Mouse (Mus musculus) neural tube, embryonic 14.5 days (tissue): Measurements from ENCODE around the gene Lxn. TPM values are rescaled to one million over a fixed set of nuclear protein-coding genes. Genes with fewer than 3 reads are reported as not detected.
A peak's percentile ranks its signal among the peaks of the same experiment; 100 is the strongest.

Experiments used
- ATAC-seq: fragments of 200-750 bp; cut with Nextera tagmentation; 2 replicates; pipeline ENCODE4 v1.8.0; 2017; ENCODE audit warnings: low read depth, mild to moderate bottlenecking, moderate TSS enrichment, moderate library complexity
- H3K27ac ChIP-seq: fragments of 300-500 bp; sonication (generic); 2 replicates; pipeline ENCODE4 v1.5.1; 2014; ENCODE audit warnings: low read depth, mild to moderate bottlenecking, control low read depth, low read length, moderate library complexity, mixed read lengths
- H3K27me3 ChIP-seq: fragments of 300-500 bp; sonication (generic); 2 replicates; pipeline ENCODE4 v1.6.1; 2014; ENCODE audit warnings: low read length; ENCODE audit not compliant: control insufficient read depth, insufficient read depth
- H3K36me3 ChIP-seq: fragments of 300-500 bp; sonication (generic); 2 replicates; pipeline ENCODE4 v1.6.1; 2014; ENCODE audit warnings: low read length, mixed read lengths; ENCODE audit not compliant: control insufficient read depth, insufficient read depth
- H3K4me1 ChIP-seq: fragments of 300-500 bp; sonication (generic); 2 replicates; pipeline ENCODE4 v1.6.1; 2014; ENCODE audit warnings: low read length; ENCODE audit not compliant: control insufficient read depth, insufficient read depth
- H3K4me2 ChIP-seq: fragments of 300-500 bp; sonication (generic); 2 replicates; pipeline ENCODE4 v1.6.1; 2014; ENCODE audit warnings: mild to moderate bottlenecking, low read depth, low read length, control low read depth
- H3K4me3 ChIP-seq: fragments of 300-500 bp; sonication (generic); 2 replicates; pipeline ENCODE4 v1.5.1; 2014; ENCODE audit warnings: low read depth, low read length, control low read depth, mixed read lengths
- H3K9ac ChIP-seq: fragments of 300-500 bp; sonication (generic); replicated peaks from 2 replicates; pipeline ENCODE4 v1.6.1; 2014; ENCODE audit warnings: low read depth, mild to moderate bottlenecking, control low read depth, low read length, mixed read lengths
- H3K9me3 ChIP-seq: fragments of 300-500 bp; sonication (generic); 2 replicates; pipeline ENCODE4 v1.6.1; 2016; ENCODE audit warnings: low read length; ENCODE audit not compliant: control insufficient read depth
- WGBS: fragments of 180-500 bp; shearing (Covaris S2); extraction: QIAGEN DNeasy Blood & Tissue Kit; methylation state at CpG from one replicate; pipeline ENCODE4 v1.1.7; 2014; 5-methylcytosine and 5-hydroxymethylcytosine counted together
- polyA plus RNA-seq: library from polyadenylated mRNA; unstranded; fragments of >200 nt; fragmentation: Nextera tagmentation; extraction: Ambion mirVana; gene quantifications from 2 replicates; pipeline ENCODE4 v1.2.1, GENCODE M21; 2014

The Lxn gene
- polyA plus RNA-seq, 1 experiment from 2014 or later, result 271 TPM

DNA sequence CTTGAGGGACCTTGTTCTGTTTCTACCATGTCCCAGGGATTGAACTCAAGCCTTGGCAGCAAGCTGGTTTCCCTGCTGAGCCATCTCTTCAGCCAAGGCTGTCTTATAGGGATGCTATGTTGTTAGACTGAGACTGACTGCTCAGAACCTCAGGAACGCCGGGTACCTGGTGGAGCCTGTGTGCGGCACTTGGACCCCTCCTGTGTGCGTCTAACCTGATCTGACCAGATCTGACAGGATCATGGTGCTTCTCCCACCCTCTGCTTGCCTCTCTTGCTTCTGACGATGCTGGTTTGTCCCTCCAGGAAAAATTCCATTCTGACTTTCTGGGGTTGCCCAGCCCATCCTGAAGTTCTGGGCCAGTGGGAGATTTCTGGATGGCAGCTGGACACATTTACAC lies 2.9 kb upstream of the Lxn start:
- Histone ChIP-seq H3K4me2 (no peak overlapping the region), H3K9me3 (no peaks in the 10 kb centered on the region), H3K27ac (no peak overlapping the region), H3K9ac (no peak overlapping the region), H3K4me1 (peaks cover 6% of the 10 kb centered on the region), H3K4me3 (no peak overlapping the region), H3K36me3 (peaks cover 4% of the 10 kb centered on the region; the same call in 1 of the 2 replicates), H3K27me3 (no peaks in the 10 kb centered on the region)
- ATAC-seq, result no peak
- 96% methylated on average over 5 of the region's 5 CpGs for WGBS

DNA sequence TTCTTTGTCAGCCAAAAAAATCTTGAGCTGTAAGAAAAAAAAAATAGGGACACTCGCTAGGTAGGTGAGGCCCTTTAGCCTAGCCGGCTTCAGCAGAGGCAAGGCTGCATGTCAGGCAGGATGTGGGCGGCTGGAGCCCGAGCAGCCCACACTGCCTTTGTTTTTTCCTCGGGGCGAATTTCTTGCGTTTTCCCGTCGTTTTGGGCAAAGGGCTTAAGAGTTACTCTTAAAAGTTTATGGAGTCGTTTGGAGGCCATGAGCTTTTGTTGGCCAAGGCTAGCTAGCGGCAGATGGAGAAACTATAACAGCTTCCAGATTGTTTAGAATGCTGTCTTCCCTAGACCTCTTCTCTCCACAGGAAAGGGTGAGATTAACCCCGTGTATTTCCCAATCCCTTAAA lies 725 bp downstream of the Lxn start:
- Histone ChIP-seq H3K9ac (peak overlapping the region; percentile 68), H3K36me3 (peaks cover 10% of the 10 kb centered on the region; the same call in 1 of the 2 replicates), H3K4me2 (peak overlapping the region; percentile 84), H3K4me3 (peak overlapping the region; percentile 58), H3K27ac (peak overlapping the region; percentile 81), H3K27me3 (no peaks in the 10 kb centered on the region), H3K9me3 (no peaks in the 10 kb centered on the region), H3K4me1 (peaks cover 6% of the 10 kb centered on the region)
- 2% methylated on average over 12 of the region's 12 CpGs for WGBS
- no peak for ATAC-seq

DNA sequence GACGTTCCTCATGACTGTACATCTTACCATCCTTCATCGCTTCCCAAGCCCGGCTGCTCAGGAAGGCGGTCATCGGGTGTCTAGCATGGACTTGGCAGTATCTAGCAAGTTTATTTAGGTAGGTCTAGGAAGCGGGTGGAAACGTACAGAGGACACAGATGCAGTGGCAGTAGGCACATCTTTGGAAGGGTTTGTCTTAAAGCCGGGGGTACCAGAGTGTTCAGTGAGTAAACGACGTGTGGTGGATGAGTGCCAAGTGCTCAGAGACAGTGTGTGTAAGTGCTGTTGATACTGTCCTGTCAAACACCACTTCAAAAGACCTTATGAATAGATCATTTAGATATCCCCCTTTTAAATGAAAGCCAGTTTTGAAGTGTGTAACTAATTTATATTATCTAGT lies 1.1 kb downstream of the Lxn start:
- WGBS, result 31% methylated on average over 10 of the region's 10 CpGs
- Histone ChIP-seq H3K9ac (0 out of 2 replicates have a peak overlapping the region, but pooled peaks have one; percentile 68), H3K4me1 (peaks cover 6% of the 10 kb centered on the region), H3K36me3 (peaks cover 11% of the 10 kb centered on the region; the same call in 1 of the 2 replicates), H3K27me3 (no peaks in the 10 kb centered on the region), H3K4me3 (peak overlapping the region; percentile 58), H3K4me2 (peak overlapping the region; percentile 84), H3K9me3 (no peaks in the 10 kb centered on the region), H3K27ac (0 out of 2 replicates have a peak overlapping the region, but pooled peaks have one; percentile 4)
- ATAC-seq, result no peak; the same call in 1 of the 2 replicates

DNA sequence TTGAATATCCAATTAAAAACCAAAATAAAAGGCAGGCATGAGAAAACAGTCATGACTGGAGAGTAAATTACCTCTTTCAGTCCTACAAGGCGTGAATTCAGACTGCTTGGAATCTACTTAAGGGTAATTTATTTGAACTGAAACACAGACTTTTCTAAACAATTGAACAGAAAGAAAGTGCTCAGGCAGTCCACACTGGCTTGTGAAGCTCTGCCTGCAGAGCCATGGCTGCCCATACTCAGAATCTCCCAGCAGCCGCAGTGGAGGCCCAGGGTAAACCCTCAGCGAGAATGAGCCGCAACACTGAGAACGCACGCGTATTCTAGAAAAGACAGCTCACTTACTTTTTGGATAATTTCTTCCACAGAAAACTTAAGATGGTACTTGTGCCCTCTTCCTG lies 1.7 kb downstream of the Lxn start:
- Histone ChIP-seq H3K27me3 (no peaks in the 10 kb centered on the region), H3K4me3 (peak overlapping the region; percentile 58; the same call in 1 of the 2 replicates), H3K9ac (no peak overlapping the region), H3K9me3 (no peaks in the 10 kb centered on the region), H3K4me2 (peak overlapping the region; percentile 84), H3K27ac (no peak overlapping the region), H3K4me1 (peaks cover 6% of the 10 kb centered on the region), H3K36me3 (peaks cover 16% of the 10 kb centered on the region)
- 46% methylated on average over 7 of the region's 7 CpGs for WGBS
- ATAC-seq, result peak; percentile 10; the same call in 1 of the 2 replicates

DNA sequence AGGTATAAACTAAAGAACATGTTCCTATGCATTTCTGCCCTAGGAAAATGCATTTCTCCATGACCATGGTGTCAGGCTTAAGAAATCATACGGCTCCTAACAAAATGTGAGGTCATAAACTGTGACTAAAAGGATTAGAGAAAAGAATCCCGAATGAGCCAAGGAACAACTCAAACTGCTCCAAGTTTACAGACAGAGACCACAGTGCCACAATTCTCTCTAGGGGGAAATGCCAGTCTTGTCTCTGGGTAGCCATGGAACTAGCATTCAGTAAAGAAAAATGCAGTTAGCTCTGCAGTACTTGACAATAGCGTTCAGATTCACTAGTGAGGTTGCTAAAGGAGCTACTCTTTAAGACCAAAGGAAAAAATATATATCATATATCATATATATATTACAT lies 3.8 kb downstream of the Lxn start:
- H3K9ac ChIP-seq, result no peak overlapping the region
- H3K4me1 ChIP-seq, result peaks cover 6% of the 10 kb centered on the region
- no peak overlapping the region for H3K4me2 ChIP-seq
- no peaks in the 10 kb centered on the region for H3K9me3 ChIP-seq
- H3K27me3 ChIP-seq, result no peaks in the 10 kb centered on the region
- no peak overlapping the region for H3K4me3 ChIP-seq
- H3K27ac ChIP-seq, result 0 out of 2 replicates have a peak overlapping the region, but pooled peaks have one; percentile 35
- peaks cover 37% of the 10 kb centered on the region for H3K36me3 ChIP-seq
- ATAC-seq, result no peak
- WGBS, result 49% methylated on average over 3 of the region's 3 CpGs

DNA sequence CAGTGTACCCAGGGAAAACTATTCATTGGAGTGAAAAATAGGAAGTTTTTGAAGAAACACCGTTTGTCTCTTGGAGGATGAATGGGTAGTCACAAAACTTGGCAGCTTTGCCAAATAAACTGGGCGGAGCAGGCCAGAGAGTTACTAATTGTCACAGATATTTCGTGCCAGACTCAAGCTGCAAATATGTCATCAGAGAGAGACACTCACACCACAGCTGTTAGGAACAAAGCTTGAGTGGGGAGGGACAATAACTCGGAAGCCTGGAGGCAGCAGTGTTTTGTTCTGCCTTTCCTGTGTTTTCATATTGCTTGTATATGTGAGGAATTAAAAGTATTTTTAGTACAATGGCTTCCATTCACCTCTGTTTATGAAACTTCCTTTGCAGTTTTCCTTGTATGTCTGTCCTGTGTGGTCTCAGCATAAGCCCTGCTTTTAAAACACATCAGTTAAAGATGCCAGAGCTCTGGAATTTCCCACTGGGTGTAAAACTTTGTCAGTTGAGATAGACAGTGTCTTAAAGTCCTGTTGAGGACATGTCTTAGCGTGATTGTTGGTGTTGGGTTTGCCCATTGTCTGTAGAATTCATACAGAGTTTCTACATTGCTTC lies 13.0 kb downstream of the Lxn start:
- Histone ChIP-seq H3K27ac (no peak overlapping the region), H3K4me3 (no peak overlapping the region), H3K9ac (no peak overlapping the region), H3K36me3 (peaks cover 31% of the 10 kb centered on the region), H3K27me3 (no peaks in the 10 kb centered on the region), H3K4me2 (no peak overlapping the region), H3K9me3 (no peaks in the 10 kb centered on the region), H3K4me1 (no peaks in the 10 kb centered on the region)
- WGBS, result 85% methylated on average over 5 of the region's 5 CpGs
- ATAC-seq, result no peak

DNA sequence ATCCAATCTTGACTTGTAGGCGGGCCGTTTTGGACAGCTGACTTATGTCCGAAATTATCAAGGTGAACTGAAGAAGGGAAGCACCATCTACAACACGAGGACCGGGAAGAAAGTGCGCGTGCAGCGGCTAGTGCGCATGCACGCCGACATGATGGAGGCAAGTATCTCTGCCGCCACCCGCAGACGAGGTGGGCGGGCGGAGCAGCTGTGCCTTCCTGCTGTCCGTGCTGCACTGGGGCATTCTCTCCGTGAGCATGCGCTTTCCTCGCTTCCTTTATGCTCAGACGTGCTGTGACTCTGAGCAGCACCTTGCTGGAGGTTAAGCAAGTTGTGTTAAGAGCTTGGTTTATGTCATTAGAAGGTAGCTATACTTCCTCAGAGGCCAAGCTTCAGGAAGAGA lies 14.1 kb downstream of the Lxn start:
- no peak overlapping the region for H3K9ac ChIP-seq
- H3K27ac ChIP-seq, result no peak overlapping the region
- no peaks in the 10 kb centered on the region for H3K4me1 ChIP-seq
- H3K36me3 ChIP-seq, result peaks cover 26% of the 10 kb centered on the region
- no peaks in the 10 kb centered on the region for H3K27me3 ChIP-seq
- WGBS, result 94% methylated on average over 21 of the region's 21 CpGs
- no peak overlapping the region for H3K4me2 ChIP-seq
- H3K4me3 ChIP-seq, result no peak overlapping the region
- no peak for ATAC-seq
- no peaks in the 10 kb centered on the region for H3K9me3 ChIP-seq

DNA sequence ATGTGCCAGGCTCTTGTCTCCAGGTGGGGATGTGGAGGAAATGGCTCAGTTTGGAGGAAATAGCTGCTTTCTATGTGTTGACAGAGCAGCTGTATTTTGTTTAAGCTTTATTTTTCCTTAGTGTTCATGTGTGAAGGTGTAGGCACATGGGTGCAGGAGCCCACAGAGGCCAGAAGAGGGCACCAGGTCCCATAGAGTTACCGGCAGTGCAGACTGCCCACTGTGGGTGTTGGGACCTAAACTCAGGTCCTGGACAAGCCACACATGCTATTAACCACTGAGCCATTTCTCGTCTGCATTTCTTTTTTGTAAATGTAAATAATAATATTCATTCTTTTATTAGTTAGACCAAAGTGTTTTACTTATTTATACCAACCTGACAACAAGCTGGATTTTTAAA lies 16.6 kb downstream of the Lxn start:
- no peak for ATAC-seq
- H3K27me3 ChIP-seq, result no peaks in the 10 kb centered on the region
- no peak overlapping the region for H3K4me3 ChIP-seq
- peaks cover 25% of the 10 kb centered on the region for H3K36me3 ChIP-seq
- no peaks in the 10 kb centered on the region for H3K9me3 ChIP-seq
- H3K9ac ChIP-seq, result no peak overlapping the region
- WGBS, result 98% methylated on average over 2 of the region's 2 CpGs
- no peaks in the 10 kb centered on the region for H3K4me1 ChIP-seq
- no peak overlapping the region for H3K27ac ChIP-seq
- no peak overlapping the region for H3K4me2 ChIP-seq

DNA sequence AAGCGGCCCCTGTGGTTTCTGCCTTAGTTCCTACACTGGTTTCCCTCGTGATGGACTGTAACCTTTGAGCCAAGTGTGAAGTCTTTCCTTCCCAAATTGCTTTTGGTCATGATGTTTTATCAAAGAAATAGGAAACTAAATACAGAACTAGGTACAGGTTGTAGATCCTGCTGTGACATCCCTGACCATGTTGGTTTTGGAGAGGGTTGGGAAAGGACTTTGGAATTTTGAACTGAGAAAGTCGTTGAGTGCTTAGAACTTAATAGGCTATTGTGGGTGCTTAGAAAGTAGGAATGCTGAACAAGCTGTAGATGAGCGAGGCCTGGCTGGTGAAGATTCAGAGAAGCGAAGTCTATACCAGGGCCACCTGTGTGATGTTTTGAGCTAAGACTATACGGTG lies 29.7 kb downstream of the Lxn start:
- no peaks in the 10 kb centered on the region for H3K27me3 ChIP-seq
- no peak for ATAC-seq
- WGBS, result 97% methylated on average over 6 of the region's 6 CpGs
- H3K36me3 ChIP-seq, result peaks cover 36% of the 10 kb centered on the region
- no peak overlapping the region for H3K4me2 ChIP-seq
- no peaks in the 10 kb centered on the region for H3K9me3 ChIP-seq
- H3K27ac ChIP-seq, result no peak overlapping the region
- H3K9ac ChIP-seq, result no peak overlapping the region
- H3K4me1 ChIP-seq, result peaks cover 6% of the 10 kb centered on the region
- no peak overlapping the region for H3K4me3 ChIP-seq
